Mouse (Mus musculus) layer of hippocampus, adult 6 months (tissue): ENCODE results near the gene Tpo. TPM values are rescaled to one million over a fixed set of nuclear protein-coding genes. Genes with fewer than 3 reads are reported as not detected.

Experiments
- long read RNA-seq, 2 experiments: library from polyadenylated mRNA; unstranded; transcript quantifications; one replicate each; pipeline ENCODE4 v2.0.0; 2019 to 2020
- polyA plus RNA-seq: library from polyadenylated mRNA; unstranded; fragments of <200 nt; fragmentation: Nextera tagmentation; gene quantifications from 2 replicates; pipeline ENCODE4 v1.2.3, GENCODE M21; 2021

Tpo gene
- 0.05 and 0.09 TPM in 2 replicates for polyA plus RNA-seq
- long read RNA-seq, experiment 1: 0 reads
- long read RNA-seq, experiment 2, partial matches to known transcripts: 4 of 6 reads
- long read RNA-seq, experiment 2, other reads (novel, unspliced or antisense): 2 of 6 reads

DNA sequence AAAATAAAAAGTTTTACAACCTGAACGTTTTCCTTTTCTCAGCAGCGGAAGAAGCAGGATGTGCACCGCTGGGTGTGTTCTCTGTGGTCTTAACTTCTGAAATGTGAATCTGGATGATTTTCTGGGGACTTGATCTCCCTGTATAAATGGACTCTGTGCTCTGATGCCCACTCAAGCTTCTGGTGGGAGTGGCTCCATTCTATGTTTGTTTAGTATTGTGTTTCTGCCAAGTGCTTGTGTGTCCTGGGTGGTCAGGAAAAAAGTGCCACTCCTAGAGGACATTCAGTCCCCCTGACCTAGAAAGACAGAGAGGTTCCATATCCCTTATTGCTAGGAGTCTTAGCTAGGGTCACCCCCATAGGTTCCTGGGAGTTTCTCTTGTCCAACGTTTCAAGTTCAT, at the start of gene Tpo:
TSS of gene Tpo (minus strand) at position 101 of the 400 bp plus-strand sequence.

Other genes starting within 250 kb of the Tpo start
- 5.1 and 6.2 TPM in 2 replicates for gene Pxdn, start 195.0 kb downstream of the Tpo start, polyA plus RNA-seq
- 3.3 and 4.1 TPM in 2 replicates for gene Sntg2, start 240.8 kb upstream of the Tpo start, polyA plus RNA-seq